Mouse (Mus musculus) ES-Bruce4 (cell line): ENCODE measurements around the gene Stxbp3.

Experiments
- CTCF ChIP-seq: IDR thresholded peaks from one replicate; pipeline ENCODE4 v1.8.1; 2011; ENCODE audit warnings: low read depth, low read length
- EP300 ChIP-seq: IDR thresholded peaks from 2 replicates; pipeline ENCODE4 v1.6.1; 2011; ENCODE audit warnings: low read depth, low read length; ENCODE audit not compliant: insufficient read depth
- POLR2A ChIP-seq: IDR thresholded peaks from one replicate; pipeline ENCODE4 v1.8.1; 2011; ENCODE audit warnings: low read length; ENCODE audit not compliant: insufficient read depth

GRCm38 (mm10) chr3:108751691-108752090 is 88.6 kb downstream of the Stxbp3 start:
- TF ChIP-seq POLR2A = no peak
- no peak for TF ChIP-seq CTCF
- TF ChIP-seq EP300 = no peak
